Mouse (Mus musculus) heart, adult 2 months (tissue): ENCODE data around the gene Gm45234.

ENCODE experiments used
- CTCF ChIP-seq: fragments of 200-600 bp; IDR thresholded peaks from 2 replicates; pipeline ENCODE4 v1.8.1; 2022; ENCODE audit warnings: antibody characterized with exemption, mild to moderate bottlenecking, moderate library complexity
- POLR2A ChIP-seq: fragments of 200-500 bp; IDR thresholded peaks from 2 replicates; pipeline ENCODE4 v1.6.1; 2011; ENCODE audit warnings: mild to moderate bottlenecking, low read depth, low read length, control low read depth; ENCODE audit not compliant: insufficient read depth

DNA sequence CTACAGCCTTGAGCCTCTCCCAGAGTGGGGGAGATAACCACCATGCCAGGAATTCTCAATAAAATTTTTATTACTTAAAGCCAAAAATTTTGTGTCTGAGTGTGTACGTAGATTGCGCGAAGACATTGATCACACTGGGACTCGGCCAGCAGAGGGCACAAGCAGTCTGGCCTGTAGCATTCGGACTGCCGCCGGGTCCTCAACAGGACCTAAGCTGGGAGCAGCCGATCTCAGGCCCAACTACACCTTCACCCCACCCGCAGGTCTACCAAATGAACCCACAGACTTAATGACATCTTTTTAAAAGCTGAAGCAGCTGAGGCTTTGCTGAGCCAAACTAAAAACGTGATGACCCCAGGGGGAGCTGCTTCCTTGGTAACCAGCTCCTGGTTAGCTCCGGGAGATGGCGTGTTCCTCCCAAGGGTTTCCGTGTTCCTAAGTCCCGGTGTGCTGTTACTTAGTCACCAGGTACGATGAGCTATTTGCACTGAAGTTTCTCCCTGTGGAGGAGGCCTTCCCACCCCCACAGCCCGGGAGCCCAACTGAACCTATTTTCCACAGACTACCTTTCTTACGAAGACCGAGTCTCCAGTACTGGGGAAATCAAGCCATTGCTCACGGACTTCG is 38.8 kb downstream of the Gm45234 start:
- no peak for TF ChIP-seq POLR2A
- TF ChIP-seq CTCF, result peak; percentile 70
